Mouse (Mus musculus) fat pad, adult 2 months (tissue): Measurements from ENCODE around the gene Tsku.

Source experiments
- DNase-seq: peaks from one replicate; pipeline ENCODE4 v3.0.0-alpha.2; 2011; ENCODE audit warnings: low read depth, low spot score; ENCODE audit errors: extremely low read depth

Tsku gene

GRCm38 (mm10) chr7:98359951-98360620, 1.0 kb downstream of the Tsku start:
- DNase-seq = peak; percentile 69

GRCm38 (mm10) chr7:98358016-98358415, 3.1 kb downstream of the Tsku start:
- DNase-seq = no peak

GRCm38 (mm10) chr7:98357324-98357723, 3.8 kb downstream of the Tsku start:
- DNase-seq = no peak

- no peak for DNase-seq
Observed at GRCm38 (mm10) chr7:98354921-98355310, 6.2 kb downstream of the Tsku start.

GRCm38 (mm10) chr7:98354160-98354920, 6.8 kb downstream of the Tsku start:
- DNase-seq = no peak

- no peak for DNase-seq
Observed at GRCm38 (mm10) chr7:98353616-98354015, 7.5 kb downstream of the Tsku start.

GRCm38 (mm10) chr7:98351523-98351922, 9.6 kb downstream of the Tsku start:
- DNase-seq = no peak

GRCm38 (mm10) chr7:98349821-98350220, 11.3 kb downstream of the Tsku start:
- no peak for DNase-seq

GRCm38 (mm10) chr7:98349096-98349495, 12.0 kb downstream of the Tsku start:
- no peak for DNase-seq

GRCm38 (mm10) chr7:98348043-98348442, 13.1 kb downstream of the Tsku start:
- no peak for DNase-seq

- no peak for DNase-seq
Observed at GRCm38 (mm10) chr7:98347471-98347870, 13.7 kb downstream of the Tsku start.

- DNase-seq = no peak
Observed at GRCm38 (mm10) chr7:98345036-98345435, 16.1 kb downstream of the Tsku start.

- DNase-seq = no peak
Observed at GRCm38 (mm10) chr7:98344361-98344760, 16.8 kb downstream of the Tsku start.

- DNase-seq = no peak
Observed at GRCm38 (mm10) chr7:98342249-98342648, 18.9 kb downstream of the Tsku start.

- no peak for DNase-seq
Observed at GRCm38 (mm10) chr7:98341475-98341874, 19.7 kb downstream of the Tsku start.

GRCm38 (mm10) chr7:98340343-98340742, 20.8 kb downstream of the Tsku start:
- DNase-seq = no peak

- DNase-seq = no peak
Observed at GRCm38 (mm10) chr7:98333987-98334386, 27.1 kb downstream of the Tsku start.

GRCm38 (mm10) chr7:98333507-98333906, 27.6 kb downstream of the Tsku start:
- no peak for DNase-seq

- no peak for DNase-seq
Observed at GRCm38 (mm10) chr7:98332678-98333397, 28.3 kb downstream of the Tsku start.

GRCm38 (mm10) chr7:98331932-98332331, 29.2 kb downstream of the Tsku start:
- DNase-seq = no peak

GRCm38 (mm10) chr7:98330375-98331002, 30.6 kb downstream of the Tsku start:
- DNase-seq = no peak
